Mouse (Mus musculus) erythroblast, embryonic 14.5 days (primary cell): ENCODE results near the gene Chd2.

Source experiments
- GATA1 ChIP-seq: IDR thresholded peaks from 2 replicates; pipeline ENCODE4 v1.6.1; 2012; ENCODE audit warnings: low read length, inconsistent platforms, mixed read lengths
- TAL1 ChIP-seq: IDR thresholded peaks from 3 replicates; pipeline ENCODE4 v1.6.1; 2012; ENCODE audit warnings: low read length, inconsistent platforms, mixed read lengths

DNA sequence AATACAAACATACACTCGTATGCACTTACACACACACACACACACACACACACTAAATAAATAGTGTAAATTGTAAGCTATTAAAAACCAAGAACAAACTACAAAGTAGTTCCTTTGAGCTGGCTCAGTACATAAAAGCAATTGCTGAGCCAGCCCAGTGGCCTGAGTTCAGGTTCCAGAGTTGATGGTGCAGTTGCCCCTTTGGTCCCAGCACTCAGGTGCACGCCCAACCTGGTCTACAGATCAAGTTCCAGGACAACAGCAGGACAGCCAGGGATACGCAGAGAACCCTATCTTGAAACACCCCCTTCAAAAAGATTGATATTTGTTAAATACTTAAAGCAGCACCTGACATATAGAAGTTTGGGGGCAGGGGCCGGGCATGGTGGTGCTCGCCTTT is 49.1 kb upstream of the Chd2 start:
- TF ChIP-seq GATA1, result no peak
- no peak for TF ChIP-seq TAL1
